Mouse (Mus musculus): ENCODE data around the gene Filip1l.

- TF ChIP-seq CTCF (IDR thresholded peaks at IDR 0.05; ENCODE audit: low read depth, low read length) (no peak), POLR2A (IDR thresholded peaks at IDR 0.05; ENCODE audit: borderline replicate concordance, low read depth, low read length) (no peak)
These were observed 258.9 kb downstream of the Filip1l start for GRCm38 (mm10) chr16:57611768-57612167.
